Mouse (Mus musculus) midbrain, postnatal 0 days (tissue): ENCODE results near the gene Grap. TPM values are rescaled to one million over a fixed set of nuclear protein-coding genes. Genes with fewer than 3 reads are reported as not detected.
A peak's percentile ranks its signal among the peaks of the same experiment; 100 is the strongest.

ENCODE experiments used
- ATAC-seq: fragments of 200-750 bp; cut with Nextera tagmentation; 2 replicates; pipeline ENCODE4 v1.8.0; 2017; ENCODE audit warnings: moderate number of reproducible peaks, mild to moderate bottlenecking, moderate TSS enrichment, moderate library complexity; ENCODE audit not compliant: low FRiP score
- DNase-seq: peaks from one replicate; pipeline ENCODE4 v3.0.0-alpha.2; 2015; ENCODE audit warnings: low spot score
- H3K27ac ChIP-seq: fragments of 300-500 bp; sonication (generic); 2 replicates; pipeline ENCODE4 v1.5.1; 2014; ENCODE audit warnings: low read depth, mild to moderate bottlenecking, low read length, mixed read lengths
- H3K27me3 ChIP-seq: fragments of 300-500 bp; sonication (generic); 2 replicates; pipeline ENCODE4 v1.6.1; 2014; ENCODE audit warnings: low read length, control low read depth, mixed read lengths; ENCODE audit not compliant: insufficient read depth
- H3K36me3 ChIP-seq: fragments of 300-500 bp; sonication (generic); 2 replicates; pipeline ENCODE4 v1.6.1; 2014; ENCODE audit warnings: low read length, control low read depth, mixed read lengths; ENCODE audit not compliant: insufficient read depth
- H3K4me1 ChIP-seq: fragments of 300-500 bp; sonication (generic); 2 replicates; pipeline ENCODE4 v1.6.1; 2014; ENCODE audit warnings: mild to moderate bottlenecking, control low read depth, antibody characterized with exemption, low read length, mixed read lengths; ENCODE audit not compliant: insufficient read depth
- H3K4me2 ChIP-seq: fragments of 300-500 bp; sonication (generic); 2 replicates; pipeline ENCODE4 v1.6.1; 2014; ENCODE audit warnings: low read depth, mild to moderate bottlenecking, low read length, mixed read lengths; ENCODE audit not compliant: poor library complexity, severe bottlenecking
- H3K4me3 ChIP-seq: fragments of 300-500 bp; sonication (generic); 2 replicates; pipeline ENCODE4 v1.5.1; 2014; ENCODE audit warnings: low read depth, mild to moderate bottlenecking, low read length, moderate library complexity
- H3K9ac ChIP-seq: fragments of 300-500 bp; sonication (generic); replicated peaks from 2 replicates; pipeline ENCODE4 v1.6.1; 2014; ENCODE audit warnings: mild to moderate bottlenecking, low read length, moderate library complexity, mixed read lengths; ENCODE audit not compliant: poor library complexity, severe bottlenecking
- H3K9me3 ChIP-seq: fragments of 300-500 bp; sonication (generic); 2 replicates; pipeline ENCODE4 v1.6.1; 2016; ENCODE audit warnings: low read length, control low read depth
- CTCF ChIP-seq: IDR thresholded peaks from 2 replicates; pipeline ENCODE4 v1.5.1; 2016; ENCODE audit warnings: antibody characterized with exemption, mild to moderate bottlenecking
- WGBS: fragments of 180-500 bp; shearing (Covaris S2); extraction: QIAGEN DNeasy Blood & Tissue Kit; methylation state at CpG from one replicate; pipeline ENCODE4 v1.1.7; 2014; 5-methylcytosine and 5-hydroxymethylcytosine counted together
- polyA plus RNA-seq: library from polyadenylated mRNA; unstranded; fragments of >200 nt; fragmentation: Nextera tagmentation; extraction: Ambion mirVana; gene quantifications from 2 replicates; pipeline ENCODE4 v1.2.1, GENCODE M21; 2015
- total RNA-seq: library from RNA; depleted of rRNA; stranded (reverse); fragments of >200 nt; gene quantifications from 2 replicates; pipeline ENCODE4 v1.2.3, GENCODE M21; 2014

The Grap gene
- total and polyA plus RNA-seq, 2 experiments from 2014 or later = 5.8 to 6.6 TPM

DNA sequence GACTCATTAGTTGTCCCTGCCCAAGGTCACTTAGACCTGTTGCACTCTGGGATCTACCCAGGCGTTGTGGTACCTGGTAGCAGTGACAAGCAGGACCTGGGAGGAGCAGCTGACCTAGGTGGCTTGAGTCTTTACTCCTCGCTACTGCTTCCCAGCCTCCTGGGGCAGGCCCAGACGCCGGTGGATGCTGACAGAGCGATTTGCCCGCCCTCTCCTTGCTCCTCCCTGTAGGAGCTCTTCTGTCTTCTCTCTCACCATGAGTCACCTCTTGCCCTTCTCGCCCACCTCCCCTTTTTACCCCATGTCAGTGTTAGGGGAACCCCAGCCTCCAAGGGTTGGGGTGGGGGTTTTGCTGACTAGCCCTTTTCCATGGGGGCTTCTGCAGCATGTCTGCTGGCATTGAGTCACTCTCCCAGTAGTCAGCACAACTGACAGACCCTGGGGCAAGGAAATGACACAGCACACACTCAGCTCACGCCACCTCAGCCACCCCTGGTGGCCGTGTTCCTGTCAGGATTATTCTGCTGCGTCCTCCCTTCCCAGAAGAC is 33.9 kb downstream of the Grap start:
- Histone ChIP-seq H3K4me2 (no peak overlapping the region), H3K27me3 (peaks cover 23% of the 10 kb centered on the region), H3K27ac (no peak overlapping the region), H3K4me1 (no peaks in the 10 kb centered on the region), H3K4me3 (no peak overlapping the region), H3K36me3 (no peaks in the 10 kb centered on the region), H3K9ac (no peak overlapping the region), H3K9me3 (no peaks in the 10 kb centered on the region)
- DNase-seq (no peak), ATAC-seq (no peak)
- TF ChIP-seq CTCF = no peak
- 47% methylated on average over 10 of the region's 10 CpGs for WGBS

DNA sequence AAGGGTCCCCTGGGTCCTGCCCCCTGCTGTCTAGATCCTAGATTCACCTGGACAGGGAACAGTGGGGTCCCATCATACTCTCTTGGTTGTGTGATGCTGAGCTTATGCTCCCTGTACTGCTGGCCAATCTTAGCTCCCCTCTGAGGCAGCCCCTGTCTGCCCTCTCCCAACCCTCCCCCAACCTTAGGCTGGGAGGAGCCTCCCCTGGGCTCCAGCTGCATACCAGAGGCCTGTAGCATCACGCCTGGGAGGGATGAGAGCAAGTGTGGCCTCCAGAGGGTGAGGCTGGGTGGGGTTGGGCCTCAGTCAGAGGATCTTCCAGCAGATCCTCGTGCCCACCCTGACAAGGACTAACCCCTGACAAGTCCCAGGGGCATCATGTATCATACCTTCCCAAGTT is 34.5 kb downstream of the Grap start:
- Histone ChIP-seq H3K4me3 (no peak overlapping the region), H3K9me3 (no peaks in the 10 kb centered on the region), H3K4me1 (no peaks in the 10 kb centered on the region), H3K36me3 (no peaks in the 10 kb centered on the region), H3K27me3 (peaks cover 23% of the 10 kb centered on the region), H3K27ac (no peak overlapping the region), H3K9ac (no peak overlapping the region), H3K4me2 (no peak overlapping the region)
- WGBS = 61% methylated on average over 2 of the region's 2 CpGs
- DNase-seq = no peak
- ATAC-seq = no peak
- TF ChIP-seq CTCF = no peak

DNA sequence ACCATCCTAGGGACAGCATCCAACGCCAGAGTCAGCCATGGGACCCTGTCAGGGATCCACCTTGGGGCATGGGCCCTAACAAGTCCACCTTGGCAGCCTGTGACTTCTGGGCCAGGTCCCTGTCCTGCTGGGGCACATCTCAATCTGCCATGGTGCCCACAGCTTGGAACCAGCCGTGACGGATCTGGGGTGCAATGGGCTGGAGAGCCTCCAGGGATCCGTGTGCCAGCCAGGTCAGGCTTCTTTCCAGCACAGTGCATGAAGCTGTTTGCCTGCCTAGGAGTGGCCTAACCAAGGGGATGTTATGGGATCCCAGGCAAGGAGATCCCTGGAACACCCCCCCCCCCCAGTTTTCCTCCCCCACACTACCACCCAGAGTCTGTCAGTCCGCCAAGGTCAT is 39.9 kb downstream of the Grap start:
- ATAC-seq = no peak
- Histone ChIP-seq H3K4me2 (no peak overlapping the region), H3K9ac (no peak overlapping the region), H3K4me3 (no peak overlapping the region), H3K36me3 (no peaks in the 10 kb centered on the region), H3K27me3 (no peaks in the 10 kb centered on the region), H3K4me1 (no peaks in the 10 kb centered on the region), H3K27ac (no peak overlapping the region), H3K9me3 (no peaks in the 10 kb centered on the region)
- no peak for TF ChIP-seq CTCF
- 85% methylated on average over 5 of the region's 5 CpGs for WGBS
- DNase-seq = no peak

DNA sequence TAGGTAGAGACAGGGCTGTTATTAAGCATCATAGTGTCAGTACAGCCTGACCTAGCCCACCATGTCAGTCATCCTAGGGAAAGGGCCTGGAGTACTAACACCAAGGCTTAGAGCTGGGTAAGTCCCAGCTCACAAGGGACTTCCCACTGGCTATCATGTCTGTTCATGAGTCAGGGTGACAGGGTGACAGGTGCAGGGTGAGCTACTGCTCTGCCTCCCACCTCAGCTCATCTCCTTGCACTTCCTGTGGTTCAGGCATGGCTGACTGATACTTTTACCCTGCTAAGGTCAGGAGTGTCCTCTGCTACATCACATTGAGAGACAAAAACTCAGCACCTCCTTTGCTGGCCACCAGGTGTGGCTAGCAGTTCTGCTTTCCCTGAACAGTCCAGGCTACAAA is 45.8 kb downstream of the Grap start:
- H3K9me3 ChIP-seq = no peaks in the 10 kb centered on the region
- ATAC-seq = no peak
- H3K27ac ChIP-seq = no peak overlapping the region
- no peak overlapping the region for H3K4me2 ChIP-seq
- TF ChIP-seq CTCF = no peak
- no peak overlapping the region for H3K9ac ChIP-seq
- no peaks in the 10 kb centered on the region for H3K36me3 ChIP-seq
- H3K4me1 ChIP-seq = no peaks in the 10 kb centered on the region
- no peak for DNase-seq
- H3K27me3 ChIP-seq = no peaks in the 10 kb centered on the region
- H3K4me3 ChIP-seq = no peak overlapping the region

DNA sequence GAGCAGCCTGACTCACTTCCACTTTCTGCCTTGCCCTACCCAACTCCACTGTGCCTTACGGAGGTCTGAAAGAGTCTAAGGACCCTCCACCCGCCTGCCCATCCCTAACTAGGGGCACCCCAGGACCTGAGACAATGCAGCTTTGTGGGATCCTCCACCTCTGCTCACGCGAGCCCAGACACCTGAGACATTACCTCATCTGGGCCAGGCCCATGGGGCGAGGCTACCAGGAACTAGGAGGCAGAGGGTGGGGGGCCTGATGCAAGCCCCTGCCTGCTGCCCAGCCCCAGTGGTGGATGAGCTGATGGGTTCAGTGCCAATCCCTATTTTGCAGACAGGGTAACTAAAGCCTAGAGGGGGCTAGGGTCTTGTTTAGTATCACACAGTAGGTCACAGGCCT is 46.4 kb downstream of the Grap start:
- DNase-seq (no peak), ATAC-seq (no peak)
- WGBS = 93% methylated on average over 5 of the region's 5 CpGs
- no peaks in the 10 kb centered on the region for H3K4me1 ChIP-seq
- no peaks in the 10 kb centered on the region for H3K9me3 ChIP-seq
- H3K36me3 ChIP-seq = no peaks in the 10 kb centered on the region
- H3K4me3 ChIP-seq = no peak overlapping the region
- H3K9ac ChIP-seq = no peak overlapping the region
- no peak for TF ChIP-seq CTCF
- H3K27ac ChIP-seq = no peak overlapping the region
- H3K4me2 ChIP-seq = no peak overlapping the region
- no peaks in the 10 kb centered on the region for H3K27me3 ChIP-seq

DNA sequence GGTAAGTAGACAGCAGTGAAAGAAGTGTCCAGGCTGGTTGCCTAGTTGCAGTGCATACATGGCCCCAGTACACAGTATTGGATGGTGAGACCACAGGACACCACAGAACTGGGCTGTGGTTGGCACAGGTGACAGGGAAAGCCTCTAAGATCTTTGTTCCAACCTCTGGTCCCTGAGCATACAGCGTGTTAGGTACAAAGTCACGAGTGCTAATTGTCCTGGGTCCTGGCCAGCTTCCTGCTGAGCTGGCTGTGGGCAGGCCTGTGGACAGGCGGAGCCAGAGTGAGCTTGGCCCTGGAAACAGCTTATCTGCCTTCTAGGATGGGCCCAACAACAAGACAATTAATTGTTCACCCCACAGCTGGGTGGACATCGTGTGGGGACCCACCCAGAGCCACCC is 46.9 kb downstream of the Grap start:
- Histone ChIP-seq H3K4me3 (no peak overlapping the region), H3K36me3 (no peaks in the 10 kb centered on the region), H3K27me3 (no peaks in the 10 kb centered on the region), H3K4me1 (no peaks in the 10 kb centered on the region), H3K9ac (no peak overlapping the region), H3K9me3 (no peaks in the 10 kb centered on the region), H3K4me2 (no peak overlapping the region), H3K27ac (no peak overlapping the region)
- no peak for ATAC-seq
- DNase-seq = peak; percentile 58
- 52% methylated on average over 4 of the region's 4 CpGs for WGBS
- no peak for TF ChIP-seq CTCF
